In genomic region chr4:134510396-134510795, GRCm38 (mm10) we compare ENCODE assay signal across 9 mouse cellular contexts. TPM values are rescaled to one million over a fixed set of nuclear protein-coding genes. Genes with fewer than 3 reads are reported as not detected.
DNase-seq lines count a peak whose midpoint lies in the region; ATAC-seq lines count a peak whose summit lies in the region.
"Had no signal": no experiment of that assay in that cellular context is flagged by ENCODE, and none has a peak within 500 bp of the region (broad histone marks: within the 10 kb centered on the region; RNA-seq: fewer than 3 reads in every experiment).

No protein-coding gene starts in this region.

- no peak for DNase-seq in heart, postnatal 10 days
- DNase-seq in embryonic facial prominence, embryonic 14.5 days (ENCODE audit: low spot score) = no peak
- DNase-seq in intestine, embryonic 14.5 days (ENCODE audit: low spot score) = no peak
- DNase-seq in midbrain, embryonic 14.5 days = no peak
- no peak for DNase-seq in cerebellum, adult 9-11 months
- no peak for DNase-seq in kidney, postnatal 25 days
- DNase-seq in layer of hippocampus, adult 18-20 months (ENCODE audit: low spot score in 2 of 2) = no peak

- no peak overlapping the region for H3K9ac ChIP-seq in heart, embryonic 16.5 days (ENCODE audit: low read length)
- H3K9ac ChIP-seq in embryonic facial prominence, embryonic 14.5 days (ENCODE audit: low read depth, low read length) = no peak overlapping the region; the same call in 1 of the 2 replicates
- H3K9ac ChIP-seq in intestine, embryonic 14.5 days (ENCODE audit: low read length) = no peak overlapping the region
- H3K9ac ChIP-seq in midbrain, embryonic 14.5 days (replicated peaks; ENCODE audit: low read length) = no peak overlapping the region

- no peaks in the 10 kb centered on the region for H3K27me3 ChIP-seq in heart, embryonic 16.5 days (ENCODE audit: control insufficient read depth, insufficient read depth, low read length)
- H3K27me3 ChIP-seq in embryonic facial prominence, embryonic 14.5 days (replicated peaks; ENCODE audit: control insufficient read depth, insufficient read depth, low read length) = no peaks in the 10 kb centered on the region
- no peaks in the 10 kb centered on the region for H3K27me3 ChIP-seq in intestine, embryonic 14.5 days (replicated peaks; ENCODE audit: control insufficient read depth, insufficient read depth, low read length)
- no peaks in the 10 kb centered on the region for H3K27me3 ChIP-seq in midbrain, embryonic 14.5 days (ENCODE audit: control insufficient read depth, insufficient read depth, low read length)
- H3K27me3 ChIP-seq: CH12.LX had no signal

- H3K27ac ChIP-seq in heart, embryonic 16.5 days (ENCODE audit: low read length) = no peak overlapping the region
- H3K27ac ChIP-seq in embryonic facial prominence, embryonic 14.5 days (replicated peaks; ENCODE audit: low read depth, low read length) = no peak overlapping the region
- H3K27ac ChIP-seq in intestine, embryonic 14.5 days (ENCODE audit: low read depth) = no peak overlapping the region
- no peak overlapping the region for H3K27ac ChIP-seq in midbrain, embryonic 14.5 days (replicated peaks; ENCODE audit: low read depth, low read length)

- peak overlapping the region; percentile 59 for H3K4me3 ChIP-seq in heart, embryonic 16.5 days (ENCODE audit: low read length)
- peak overlapping the region; percentile 65 for H3K4me3 ChIP-seq in embryonic facial prominence, embryonic 14.5 days (ENCODE audit: low read depth, low read length)
- peak overlapping the region; percentile 66; the same call in 1 of the 2 replicates for H3K4me3 ChIP-seq in intestine, embryonic 14.5 days (ENCODE audit: low read depth, low read length)
- H3K4me3 ChIP-seq in midbrain, embryonic 14.5 days (replicated peaks; ENCODE audit: low read depth, low read length) = peak overlapping the region; percentile 43; the same call in 1 of the 2 replicates

- H3K4me2 ChIP-seq in heart, embryonic 16.5 days (ENCODE audit: low read depth, low read length) = peak overlapping the region; percentile 71
- peak overlapping the region; percentile 85 for H3K4me2 ChIP-seq in embryonic facial prominence, embryonic 14.5 days (ENCODE audit: low read depth, low read length)
- H3K4me2 ChIP-seq in intestine, embryonic 14.5 days (ENCODE audit: low read length) = peak overlapping the region; percentile 88
- H3K4me2 ChIP-seq in midbrain, embryonic 14.5 days (ENCODE audit: low read length) = peak overlapping the region; percentile 91

- 72% methylated on average over 4 of the region's 4 CpGs for WGBS in heart, embryonic 16.5 days
- 75% methylated on average over 4 of the region's 4 CpGs for WGBS in embryonic facial prominence, embryonic 14.5 days
- 73% methylated on average over 4 of the region's 4 CpGs for WGBS in intestine, embryonic 14.5 days
- WGBS in midbrain, embryonic 14.5 days = 78% methylated on average over 4 of the region's 4 CpGs

- intact Hi-C loops in heart, postnatal 10 days (cut with DNase I) = no loop called here

- no peaks in the 10 kb centered on the region for H3K9me3 ChIP-seq in heart, embryonic 16.5 days (replicated peaks; ENCODE audit: control insufficient read depth, low read length)
- H3K9me3 ChIP-seq in embryonic facial prominence, embryonic 14.5 days (ENCODE audit: control insufficient read depth, low read length) = no peaks in the 10 kb centered on the region
- H3K9me3 ChIP-seq in intestine, embryonic 14.5 days (ENCODE audit: control insufficient read depth, low read length) = no peaks in the 10 kb centered on the region
- H3K9me3 ChIP-seq in midbrain, embryonic 14.5 days (ENCODE audit: control insufficient read depth, low read length) = no peaks in the 10 kb centered on the region

- peaks cover 15% of the 10 kb centered on the region for H3K4me1 ChIP-seq in heart, embryonic 16.5 days (ENCODE audit: control insufficient read depth, insufficient read depth, low read length)
- H3K4me1 ChIP-seq in embryonic facial prominence, embryonic 14.5 days (ENCODE audit: control insufficient read depth, insufficient read depth, low read length) = peaks cover 3% of the 10 kb centered on the region; the same call in 1 of the 2 replicates
- H3K4me1 ChIP-seq in intestine, embryonic 14.5 days (replicated peaks; ENCODE audit: control insufficient read depth, insufficient read depth, low read length) = peaks cover 3% of the 10 kb centered on the region; the same call in 1 of the 2 replicates
- H3K4me1 ChIP-seq in midbrain, embryonic 14.5 days (ENCODE audit: control insufficient read depth, insufficient read depth, low read length) = no peaks in the 10 kb centered on the region; the same call in 1 of the 2 replicates

- H3K36me3 ChIP-seq in heart, embryonic 16.5 days (ENCODE audit: control insufficient read depth, insufficient read depth) = peaks cover 3% of the 10 kb centered on the region; the same call in 1 of the 2 replicates
- no peaks in the 10 kb centered on the region for H3K36me3 ChIP-seq in embryonic facial prominence, embryonic 14.5 days (ENCODE audit: control insufficient read depth, insufficient read depth, low read length)
- no peaks in the 10 kb centered on the region for H3K36me3 ChIP-seq in intestine, embryonic 14.5 days (ENCODE audit: control insufficient read depth, insufficient read depth, low read length)
- peaks cover 10% of the 10 kb centered on the region; the same call in 1 of the 2 replicates for H3K36me3 ChIP-seq in midbrain, embryonic 14.5 days (ENCODE audit: control insufficient read depth, insufficient read depth, low read length)

- no peak for ATAC-seq in heart, embryonic 16.5 days (replicated peaks; ENCODE audit: extremely low read depth, insufficient read depth, low FRiP score)
- ATAC-seq in embryonic facial prominence, embryonic 14.5 days (ENCODE audit: low read depth) = no peak; the same call in 1 of the 2 replicates
- peak; percentile 20; the same call in 1 of the 2 replicates for ATAC-seq in intestine, embryonic 14.5 days (replicated peaks; ENCODE audit: low FRiP score, low TSS enrichment, low read depth)
- ATAC-seq in midbrain, embryonic 14.5 days (ENCODE audit: low FRiP score, low TSS enrichment) = peak; percentile 38; the same call in 1 of the 2 replicates

RNA-seq across cellular contexts. Expression of gene Aunip, which starts 0.4 kb away (rescaled TPM):
- polyA plus RNA-seq in heart, embryonic 16.5 days (2015; fragmentation: Nextera tagmentation; extraction: Ambion mirVana) = 8.1 and 10.0 TPM in 2 replicates
- 1 to 10 TPM in 1 of 2 experiments, under 1 TPM in 1; 0.60 to 1.1 TPM for total RNA-seq in heart, postnatal 10 days (2021)
- 3.9 and 4.4 TPM in 2 replicates for polyA plus RNA-seq in embryonic facial prominence, embryonic 14.5 days (2014; fragmentation: Nextera tagmentation; extraction: Ambion mirVana)
- polyA plus RNA-seq in intestine, embryonic 14.5 days (2014; fragmentation: Nextera tagmentation; extraction: Ambion mirVana) = 7.8 and 8.2 TPM in 2 replicates
- polyA plus RNA-seq in midbrain, embryonic 14.5 days (2014; fragmentation: Nextera tagmentation; extraction: Ambion mirVana) = 0.78 and 1.6 TPM in 2 replicates
- under 1 TPM; 0.36 to 0.57 TPM for total RNA-seq in layer of hippocampus, adult 18-20 months (2021)

RNA-seq across cellular contexts. Expression of gene Paqr7, which starts 13.9 kb away (rescaled TPM):
- polyA plus RNA-seq in heart, embryonic 16.5 days (2015; fragmentation: Nextera tagmentation; extraction: Ambion mirVana) = 12.4 and 13.2 TPM in 2 replicates
- 10 to 100 TPM in 1 of 2 experiments, 1 to 10 TPM in 1; 9.5 to 12.7 TPM for total RNA-seq in heart, postnatal 10 days (2021)
- 2.0 and 2.3 TPM in 2 replicates for polyA plus RNA-seq in embryonic facial prominence, embryonic 14.5 days (2014; fragmentation: Nextera tagmentation; extraction: Ambion mirVana)
- polyA plus RNA-seq in intestine, embryonic 14.5 days (2014; fragmentation: Nextera tagmentation; extraction: Ambion mirVana) = 1.3 and 2.1 TPM in 2 replicates
- 6.6 and 14.3 TPM in 2 replicates for polyA plus RNA-seq in midbrain, embryonic 14.5 days (2014; fragmentation: Nextera tagmentation; extraction: Ambion mirVana)
- 10 to 100 TPM; 60.9 to 67.1 TPM for total RNA-seq in layer of hippocampus, adult 18-20 months (2021)

RNA-seq across cellular contexts. Expression of gene Mtfr1l, which starts 24.8 kb away (rescaled TPM):
- polyA plus RNA-seq in heart, embryonic 16.5 days (2015; fragmentation: Nextera tagmentation; extraction: Ambion mirVana) = 165 and 167 TPM in 2 replicates
- total RNA-seq in heart, postnatal 10 days (2021) = 100 to 1,000 TPM; 159 to 165 TPM
- 126 and 137 TPM in 2 replicates for polyA plus RNA-seq in embryonic facial prominence, embryonic 14.5 days (2014; fragmentation: Nextera tagmentation; extraction: Ambion mirVana)
- 109 and 117 TPM in 2 replicates for polyA plus RNA-seq in intestine, embryonic 14.5 days (2014; fragmentation: Nextera tagmentation; extraction: Ambion mirVana)
- polyA plus RNA-seq in midbrain, embryonic 14.5 days (2014; fragmentation: Nextera tagmentation; extraction: Ambion mirVana) = 181 and 185 TPM in 2 replicates
- total RNA-seq in layer of hippocampus, adult 18-20 months (2021) = 10 to 100 TPM; 69.0 to 70.7 TPM

RNA-seq across cellular contexts. Expression of gene Selenon, which starts 41.6 kb away (rescaled TPM):
- 5.4 and 7.9 TPM in 2 replicates for polyA plus RNA-seq in heart, embryonic 16.5 days (2015; fragmentation: Nextera tagmentation; extraction: Ambion mirVana)
- 10 to 100 TPM; 38.2 to 45.2 TPM for total RNA-seq in heart, postnatal 10 days (2021)
- polyA plus RNA-seq in embryonic facial prominence, embryonic 14.5 days (2014; fragmentation: Nextera tagmentation; extraction: Ambion mirVana) = 22.8 and 24.7 TPM in 2 replicates
- 14.7 and 15.6 TPM in 2 replicates for polyA plus RNA-seq in intestine, embryonic 14.5 days (2014; fragmentation: Nextera tagmentation; extraction: Ambion mirVana)
- 14.2 and 15.9 TPM in 2 replicates for polyA plus RNA-seq in midbrain, embryonic 14.5 days (2014; fragmentation: Nextera tagmentation; extraction: Ambion mirVana)
- total RNA-seq in layer of hippocampus, adult 18-20 months (2021) = 10 to 100 TPM; 18.1 to 20.0 TPM

RNA-seq across cellular contexts. Expression of gene Stmn1, which starts 42.3 kb away (rescaled TPM):
- polyA plus RNA-seq in heart, embryonic 16.5 days (2015; fragmentation: Nextera tagmentation; extraction: Ambion mirVana) = 936 and 979 TPM in 2 replicates
- 100 to 1,000 TPM; 131 to 137 TPM for total RNA-seq in heart, postnatal 10 days (2021)
- 1,154 and 1,326 TPM in 2 replicates for polyA plus RNA-seq in embryonic facial prominence, embryonic 14.5 days (2014; fragmentation: Nextera tagmentation; extraction: Ambion mirVana)
- polyA plus RNA-seq in intestine, embryonic 14.5 days (2014; fragmentation: Nextera tagmentation; extraction: Ambion mirVana) = 1,522 and 1,793 TPM in 2 replicates
- 6,974 and 7,359 TPM in 2 replicates for polyA plus RNA-seq in midbrain, embryonic 14.5 days (2014; fragmentation: Nextera tagmentation; extraction: Ambion mirVana)
- total RNA-seq in layer of hippocampus, adult 18-20 months (2021) = 100 to 1,000 TPM; 373 to 429 TPM

Comparison
In these comparisons a context has a peak if more than half of its experiments do, and no peak if none do; other contexts are left out.
1. ATAC-seq: peak in intestine, embryonic 14.5 days (single experiment) and midbrain, embryonic 14.5 days (single experiment); none in heart, embryonic 16.5 days (single experiment) and embryonic facial prominence, embryonic 14.5 days (single experiment).
2. Peak in every context shown above with its lines, with median percentiles within 50 percentile points of each other: H3K4me2 ChIP-seq and H3K4me3 ChIP-seq.